Mouse (Mus musculus) heart, embryonic 12.5 days (tissue): ENCODE measurements around the gene Gnb1l. TPM values are rescaled to one million over a fixed set of nuclear protein-coding genes. Genes with fewer than 3 reads are reported as not detected.

ENCODE experiments used
- ATAC-seq: fragments of 200-750 bp; cut with Nextera tagmentation; 2 replicates; pipeline ENCODE4 v1.8.0; 2017; ENCODE audit warnings: moderate TSS enrichment, moderate library complexity; ENCODE audit not compliant: insufficient number of reproducible peaks, low FRiP score
- H3K27ac ChIP-seq: fragments of 300-500 bp; sonication (generic); 2 replicates; pipeline ENCODE4 v1.5.1; 2016; ENCODE audit warnings: mild to moderate bottlenecking, moderate library complexity; ENCODE audit not compliant: poor library complexity, severe bottlenecking
- H3K27me3 ChIP-seq: fragments of 300-500 bp; sonication (generic); replicated peaks from 2 replicates; pipeline ENCODE4 v1.6.1; 2016; ENCODE audit warnings: mild to moderate bottlenecking, moderate library complexity
- H3K36me3 ChIP-seq: fragments of 300-500 bp; sonication (generic); 2 replicates; pipeline ENCODE4 v1.6.1; 2016; ENCODE audit warnings: mild to moderate bottlenecking, moderate library complexity
- H3K4me1 ChIP-seq: fragments of 300-500 bp; sonication (generic); replicated peaks from 2 replicates; pipeline ENCODE4 v1.6.1; 2016; ENCODE audit warnings: mild to moderate bottlenecking
- H3K4me2 ChIP-seq: fragments of 300-500 bp; sonication (generic); 2 replicates; pipeline ENCODE4 v1.6.1; 2016; ENCODE audit warnings: mild to moderate bottlenecking, moderate library complexity
- H3K4me3 ChIP-seq: fragments of 300-500 bp; sonication (generic); 2 replicates; pipeline ENCODE4 v1.5.1; 2016; ENCODE audit warnings: mild to moderate bottlenecking
- H3K9ac ChIP-seq: fragments of 300-500 bp; sonication (generic); 2 replicates; pipeline ENCODE4 v1.6.1; 2016; ENCODE audit warnings: mild to moderate bottlenecking, moderate library complexity
- H3K9me3 ChIP-seq: fragments of 300-500 bp; sonication (generic); replicated peaks from 2 replicates; pipeline ENCODE4 v1.6.1; 2016; ENCODE audit warnings: mild to moderate bottlenecking, moderate library complexity
- WGBS: fragments of 180-500 bp; shearing (Covaris S2); methylation state at CpG from one replicate; pipeline ENCODE4 v1.1.7; 2016; 5-methylcytosine and 5-hydroxymethylcytosine counted together
- polyA plus RNA-seq: library from polyadenylated mRNA; unstranded; fragments of >200 nt; fragmentation: Nextera tagmentation; extraction: Ambion mirVana; gene quantifications from 2 replicates; pipeline ENCODE4 v1.2.1, GENCODE M21; 2016

Gene Gnb1l
- polyA plus RNA-seq, 1 experiment from 2014 or later, result 7.8 TPM

GRCm38 (mm10) chr16:18580389-18580788 is 81.9 kb downstream of the Gnb1l start:
- peaks cover 17% of the 10 kb centered on the region for H3K4me1 ChIP-seq
- no peak for ATAC-seq
- no peak overlapping the region for H3K4me2 ChIP-seq
- no peak overlapping the region for H3K4me3 ChIP-seq
- no peak overlapping the region for H3K27ac ChIP-seq
- WGBS, result 11% methylated on average over 2 of the region's 2 CpGs
- H3K9me3 ChIP-seq, result no peaks in the 10 kb centered on the region
- peaks cover 86% of the 10 kb centered on the region for H3K27me3 ChIP-seq
- H3K36me3 ChIP-seq, result no peaks in the 10 kb centered on the region
- no peak overlapping the region for H3K9ac ChIP-seq

GRCm38 (mm10) chr16:18581050-18581622 is 82.6 kb downstream of the Gnb1l start:
- peaks cover 25% of the 10 kb centered on the region for H3K4me1 ChIP-seq
- peaks cover 91% of the 10 kb centered on the region for H3K27me3 ChIP-seq
- H3K4me2 ChIP-seq, result peak overlapping the region; percentile 69
- 9% methylated on average over 21 of the region's 21 CpGs for WGBS
- H3K4me3 ChIP-seq, result peak overlapping the region; percentile 42
- no peaks in the 10 kb centered on the region for H3K9me3 ChIP-seq
- H3K36me3 ChIP-seq, result no peaks in the 10 kb centered on the region
- H3K27ac ChIP-seq, result no peak overlapping the region
- H3K9ac ChIP-seq, result no peak overlapping the region
- ATAC-seq, result no peak

GRCm38 (mm10) chr16:18581623-18582205 is 83.2 kb downstream of the Gnb1l start:
- H3K27ac ChIP-seq, result no peak overlapping the region
- H3K36me3 ChIP-seq, result no peaks in the 10 kb centered on the region
- peak overlapping the region; percentile 39; the same call in 1 of the 2 replicates for H3K9ac ChIP-seq
- peaks cover 95% of the 10 kb centered on the region for H3K27me3 ChIP-seq
- no peak for ATAC-seq
- peaks cover 31% of the 10 kb centered on the region for H3K4me1 ChIP-seq
- peak overlapping the region; percentile 42 for H3K4me3 ChIP-seq
- peak overlapping the region; percentile 69 for H3K4me2 ChIP-seq
- H3K9me3 ChIP-seq, result no peaks in the 10 kb centered on the region
- 2% methylated on average over 66 of the region's 66 CpGs for WGBS

GRCm38 (mm10) chr16:18582426-18583148 is 84.1 kb downstream of the Gnb1l start:
- Histone ChIP-seq H3K4me3 (peak overlapping the region; percentile 42), H3K4me1 (peaks cover 31% of the 10 kb centered on the region), H3K4me2 (peak overlapping the region; percentile 69), H3K27me3 (peaks cover 94% of the 10 kb centered on the region), H3K9ac (peak overlapping the region; percentile 39; the same call in 1 of the 2 replicates), H3K27ac (no peak overlapping the region), H3K9me3 (no peaks in the 10 kb centered on the region), H3K36me3 (no peaks in the 10 kb centered on the region)
- ATAC-seq, result no peak
- 3% methylated on average over 67 of the region's 67 CpGs for WGBS

GRCm38 (mm10) chr16:18583169-18583568 is 84.7 kb downstream of the Gnb1l start:
- no peaks in the 10 kb centered on the region for H3K9me3 ChIP-seq
- peaks cover 94% of the 10 kb centered on the region for H3K27me3 ChIP-seq
- no peak overlapping the region for H3K27ac ChIP-seq
- H3K36me3 ChIP-seq, result no peaks in the 10 kb centered on the region
- no peak overlapping the region for H3K9ac ChIP-seq
- no peak for ATAC-seq
- WGBS, result 26% methylated on average over 10 of the region's 10 CpGs
- no peak overlapping the region for H3K4me2 ChIP-seq
- H3K4me3 ChIP-seq, result no peak overlapping the region; the same call in 1 of the 2 replicates
- H3K4me1 ChIP-seq, result peaks cover 37% of the 10 kb centered on the region

- Histone ChIP-seq H3K36me3 (no peaks in the 10 kb centered on the region), H3K4me1 (peaks cover 44% of the 10 kb centered on the region), H3K4me2 (no peak overlapping the region), H3K4me3 (no peak overlapping the region), H3K9ac (no peak overlapping the region), H3K9me3 (no peaks in the 10 kb centered on the region), H3K27me3 (peaks cover 94% of the 10 kb centered on the region), H3K27ac (no peak overlapping the region)
- ATAC-seq, result no peak
- WGBS, result 45% methylated on average over 10 of the region's 10 CpGs
Observed at GRCm38 (mm10) chr16:18583673-18584357, 85.3 kb downstream of the Gnb1l start.

GRCm38 (mm10) chr16:18584901-18585510 is 86.5 kb downstream of the Gnb1l start:
- H3K4me3 ChIP-seq, result 0 out of 2 replicates have a peak overlapping the region, but pooled peaks have one; percentile 51
- H3K36me3 ChIP-seq, result no peaks in the 10 kb centered on the region
- ATAC-seq, result no peak
- peaks cover 97% of the 10 kb centered on the region for H3K27me3 ChIP-seq
- peak overlapping the region; percentile 78; the same call in 1 of the 2 replicates for H3K4me2 ChIP-seq
- peaks cover 47% of the 10 kb centered on the region for H3K4me1 ChIP-seq
- no peaks in the 10 kb centered on the region for H3K9me3 ChIP-seq
- 33% methylated on average over 10 of the region's 10 CpGs for WGBS
- no peak overlapping the region for H3K27ac ChIP-seq
- H3K9ac ChIP-seq, result no peak overlapping the region

- Histone ChIP-seq H3K4me1 (peaks cover 54% of the 10 kb centered on the region), H3K9me3 (no peaks in the 10 kb centered on the region), H3K9ac (no peak overlapping the region), H3K27me3 (peaks cover 97% of the 10 kb centered on the region), H3K27ac (no peak overlapping the region), H3K4me3 (peak overlapping the region; percentile 51), H3K36me3 (no peaks in the 10 kb centered on the region), H3K4me2 (peak overlapping the region; percentile 78)
- WGBS, result 7% methylated on average over 10 of the region's 10 CpGs
- ATAC-seq, result no peak
Observed at GRCm38 (mm10) chr16:18585676-18586075, 87.2 kb downstream of the Gnb1l start.

GRCm38 (mm10) chr16:18586076-18586905 is 87.8 kb downstream of the Gnb1l start:
- Histone ChIP-seq H3K4me3 (peak overlapping the region; percentile 51), H3K9me3 (no peaks in the 10 kb centered on the region), H3K27ac (no peak overlapping the region), H3K9ac (peak overlapping the region; percentile 40), H3K4me2 (peak overlapping the region; percentile 78), H3K36me3 (no peaks in the 10 kb centered on the region), H3K27me3 (peaks cover 97% of the 10 kb centered on the region), H3K4me1 (peaks cover 57% of the 10 kb centered on the region)
- 1% methylated on average over 83 of the region's 83 CpGs for WGBS
- ATAC-seq, result no peak

- no peak overlapping the region for H3K27ac ChIP-seq
- no peaks in the 10 kb centered on the region for H3K9me3 ChIP-seq
- peak overlapping the region; percentile 40 for H3K9ac ChIP-seq
- peak overlapping the region; percentile 78 for H3K4me2 ChIP-seq
- peak overlapping the region; percentile 51 for H3K4me3 ChIP-seq
- H3K27me3 ChIP-seq, result peaks cover 97% of the 10 kb centered on the region
- 4% methylated on average over 35 of the region's 62 CpGs for WGBS
- no peak for ATAC-seq
- H3K36me3 ChIP-seq, result no peaks in the 10 kb centered on the region
- peaks cover 57% of the 10 kb centered on the region for H3K4me1 ChIP-seq
Observed at GRCm38 (mm10) chr16:18586906-18587546, 88.5 kb downstream of the Gnb1l start.
